ENCODE assay signal across 8 mouse cellular contexts in the genomic region with DNA sequence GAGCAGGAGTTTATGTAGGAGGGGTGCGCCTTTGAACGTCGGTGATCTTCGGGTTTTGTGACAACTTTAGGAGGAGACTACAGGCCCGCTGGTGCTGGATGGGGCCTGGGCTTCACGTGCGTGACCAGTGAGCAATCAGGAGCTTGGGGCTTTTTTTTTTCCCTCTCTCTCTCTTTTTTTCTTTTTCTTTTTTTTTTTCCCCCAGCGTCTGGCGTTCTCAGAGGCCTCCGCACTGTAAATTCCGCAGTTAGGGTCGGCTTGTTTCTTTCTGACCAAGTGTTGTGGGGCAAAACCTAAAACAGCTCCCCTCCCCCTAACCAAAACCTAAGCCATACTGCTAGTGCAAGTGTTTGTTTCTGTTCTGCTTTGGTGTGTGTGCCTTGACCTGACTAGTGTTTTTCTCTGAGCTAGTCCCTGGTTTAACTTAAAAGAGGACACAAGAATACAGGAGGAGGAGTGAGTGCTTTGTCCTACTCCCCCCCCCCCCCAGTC. TPM values are rescaled to one million over a fixed set of nuclear protein-coding genes. Genes with fewer than 3 reads are reported as not detected.
DNase-seq lines count a peak whose midpoint lies in the region; ATAC-seq and TF ChIP-seq lines count a peak whose summit lies in the region.

No protein-coding gene starts in this region.

- peak overlapping the region; percentile 68 for H3K4me3 ChIP-seq in left cerebral cortex, adult 2 months
- H3K4me3 ChIP-seq in hindbrain, embryonic 12.5 days, result peak overlapping the region; percentile 60
- H3K4me3 ChIP-seq in midbrain, embryonic 15.5 days, result peak overlapping the region; percentile 64

- TF ChIP-seq POLR2A in brain, embryonic 14.5 days (IDR thresholded peaks at IDR 0.05; ENCODE audit: borderline replicate concordance, extremely low read depth, insufficient read depth, insufficient read length, poor library complexity, severe bottlenecking), result no peak

- H3K4me1 ChIP-seq in hindbrain, embryonic 12.5 days, result peaks cover 12% of the 10 kb centered on the region; the same call in 1 of the 2 replicates
- peaks cover 10% of the 10 kb centered on the region for H3K4me1 ChIP-seq in midbrain, embryonic 15.5 days

- peak overlapping the region; percentile 80 for H3K9ac ChIP-seq in hindbrain, embryonic 12.5 days
- peak overlapping the region; percentile 67 for H3K9ac ChIP-seq in midbrain, embryonic 15.5 days

- H3K9me3 ChIP-seq in hindbrain, embryonic 12.5 days (replicated peaks), result no peaks in the 10 kb centered on the region
- H3K9me3 ChIP-seq in midbrain, embryonic 15.5 days, result no peaks in the 10 kb centered on the region

- no peak for DNase-seq in left cerebral cortex, adult 2 months (ENCODE audit: extremely low spot score in 1 of 2, low spot score in 2 of 2)
- no peak for DNase-seq in left cerebral cortex, adult 18-20 months (ENCODE audit: low spot score in 2 of 2)
- DNase-seq in brain, embryonic 14.5 days (ENCODE audit: low read depth), result peak; percentile 40
- no peak for DNase-seq in embryo, embryonic 10.5 days (ENCODE audit: low spot score)
- no peak for DNase-seq in cerebellum, postnatal 14 days
- DNase-seq in adrenal gland, adult (ENCODE audit: inconsistent age in 2 of 2, low spot score in 1 of 2), result no peak

- no peaks in the 10 kb centered on the region for H3K27me3 ChIP-seq in hindbrain, embryonic 12.5 days
- H3K27me3 ChIP-seq in midbrain, embryonic 15.5 days (replicated peaks), result no peaks in the 10 kb centered on the region

- no peaks in the 10 kb centered on the region for H3K36me3 ChIP-seq in hindbrain, embryonic 12.5 days
- H3K36me3 ChIP-seq in midbrain, embryonic 15.5 days (replicated peaks), result no peaks in the 10 kb centered on the region

- TF ChIP-seq CTCF in left cerebral cortex, adult 2 months (IDR thresholded peaks at IDR 0.05), result no peak
- no peak for TF ChIP-seq CTCF in brain, embryonic 14.5 days (IDR thresholded peaks at IDR 0.05; ENCODE audit: borderline replicate concordance, extremely low read depth, insufficient read depth, insufficient read length)

- H3K27ac ChIP-seq in left cerebral cortex, adult 2 months, result peak overlapping the region; percentile 92
- peak overlapping the region; percentile 94 for H3K27ac ChIP-seq in hindbrain, embryonic 12.5 days
- peak overlapping the region; percentile 93 for H3K27ac ChIP-seq in midbrain, embryonic 15.5 days

- WGBS in hindbrain, embryonic 12.5 days, result 17% methylated on average over 11 of the region's 12 CpGs
- 45% methylated on average over 12 of the region's 12 CpGs for WGBS in midbrain, embryonic 15.5 days

- no peak for ATAC-seq in hindbrain, embryonic 12.5 days (ENCODE audit: low FRiP score)
- ATAC-seq in midbrain, embryonic 15.5 days (replicated peaks), result no peak

- H3K4me2 ChIP-seq in hindbrain, embryonic 12.5 days (replicated peaks), result peak overlapping the region; percentile 62
- H3K4me2 ChIP-seq in midbrain, embryonic 15.5 days, result peak overlapping the region; percentile 62

- intact Hi-C loops in left cerebral cortex, adult 2 months (cut with DNase I), result loop anchor here (2.0 to 10.0 kb wide), 3 partner anchors 57 to 717 kb away; no protein-coding TSS in a partner anchor

RNA-seq across cellular contexts. Expression of a gene that starts 1.2 kb away (rescaled TPM):
- 10 to 100 TPM; 49.6 TPM for total RNA-seq in left cerebral cortex, adult 2 months (2021)
- 10 to 100 TPM; 51.2 to 51.3 TPM for total RNA-seq in left cerebral cortex, adult 18-20 months (2021)
- 47.0 and 51.8 TPM in 2 replicates for polyA plus RNA-seq in brain, embryonic 14.5 days (2012; rRNA removed)
- polyA plus RNA-seq in hindbrain, embryonic 12.5 days (2016; fragmentation: Nextera tagmentation; extraction: Ambion mirVana), result 59.8 and 62.5 TPM in 2 replicates
- polyA plus RNA-seq in midbrain, embryonic 15.5 days (2015; fragmentation: Nextera tagmentation; extraction: Ambion mirVana), result 48.2 and 48.8 TPM in 2 replicates
